Mouse (Mus musculus): ENCODE results near the gene Slc6a9. TPM values are rescaled to one million over a fixed set of nuclear protein-coding genes. Genes with fewer than 3 reads are reported as not detected.
A peak's percentile ranks its signal among the peaks of the same experiment; 100 is the strongest.

The Slc6a9 gene
- polyA plus RNA-seq, 1 experiment from 2014 or later = 5.3 TPM

DNA sequence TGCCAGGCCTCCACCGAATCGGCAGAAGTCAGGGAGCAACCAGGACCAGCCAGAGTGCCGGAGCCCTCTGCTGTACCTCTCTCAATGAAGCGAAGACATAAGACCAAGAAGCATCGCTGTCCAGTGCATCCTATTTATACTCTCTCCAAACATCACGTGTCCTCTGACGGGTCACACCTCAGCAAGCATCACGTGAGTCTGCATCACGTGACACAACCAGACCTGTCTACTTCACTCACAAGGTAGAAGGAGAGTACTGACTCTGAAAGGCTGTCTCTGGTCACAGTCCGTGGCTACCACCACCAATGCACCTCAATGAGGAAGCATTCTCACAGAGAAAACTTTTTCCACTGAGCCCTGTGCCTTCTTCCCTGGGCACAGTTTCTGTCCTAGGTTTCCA, 16.3 kb upstream of the Slc6a9 start:
- no peak overlapping the region for H3K9ac ChIP-seq (ENCODE audit: low read length)
- H3K36me3 ChIP-seq (ENCODE audit: control insufficient read depth, insufficient read depth) = no peaks in the 10 kb centered on the region
- 87% methylated on average over 10 of the region's 10 CpGs for WGBS
- H3K9me3 ChIP-seq (replicated peaks; ENCODE audit: control insufficient read depth, low read length) = peaks cover 15% of the 10 kb centered on the region
- no peaks in the 10 kb centered on the region for H3K27me3 ChIP-seq (ENCODE audit: control insufficient read depth, insufficient read depth, low read length)
- H3K4me3 ChIP-seq (ENCODE audit: low read length) = no peak overlapping the region
- no peak overlapping the region for H3K4me2 ChIP-seq (ENCODE audit: low read depth, low read length)
- no peaks in the 10 kb centered on the region for H3K4me1 ChIP-seq (ENCODE audit: control insufficient read depth, insufficient read depth, low read length)
- H3K27ac ChIP-seq (ENCODE audit: low read length) = no peak overlapping the region
- ATAC-seq (replicated peaks; ENCODE audit: extremely low read depth, insufficient read depth, low FRiP score) = no peak

DNA sequence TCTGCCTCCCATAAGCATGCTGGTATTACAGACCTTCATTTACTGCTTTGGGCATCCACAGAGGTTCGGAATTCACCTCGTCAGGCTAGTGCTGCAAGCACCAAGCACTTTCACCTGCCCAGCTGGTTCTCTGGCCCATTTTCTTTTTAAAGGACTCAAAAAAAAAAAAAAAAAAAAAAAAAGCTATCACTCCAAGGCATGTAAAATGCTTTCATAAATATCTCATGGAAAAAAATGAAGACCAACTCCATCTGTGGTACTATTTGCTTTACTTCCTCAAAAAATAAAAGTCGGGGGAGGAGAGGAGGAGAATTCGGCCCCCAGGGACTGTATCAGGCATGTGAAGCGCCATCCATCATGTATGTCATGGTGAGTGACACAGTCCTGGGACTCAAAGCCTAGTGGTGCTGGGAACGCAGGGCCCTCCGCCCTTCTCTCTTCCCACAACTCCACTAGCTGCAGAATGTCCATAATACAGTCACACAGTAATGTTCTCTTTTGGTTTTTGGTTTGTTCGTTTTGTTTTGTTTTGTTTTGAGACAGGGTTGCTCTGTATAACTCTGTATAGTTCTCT, 5.6 kb upstream of the Slc6a9 start:
- no peaks in the 10 kb centered on the region for H3K36me3 ChIP-seq (ENCODE audit: control insufficient read depth, insufficient read depth)
- no peaks in the 10 kb centered on the region for H3K27me3 ChIP-seq (ENCODE audit: control insufficient read depth, insufficient read depth, low read length)
- H3K9me3 ChIP-seq (replicated peaks; ENCODE audit: control insufficient read depth, low read length) = no peaks in the 10 kb centered on the region
- WGBS = 50% methylated on average over 8 of the region's 8 CpGs
- H3K4me2 ChIP-seq (ENCODE audit: low read depth, low read length) = no peak overlapping the region
- no peak for ATAC-seq (replicated peaks; ENCODE audit: extremely low read depth, insufficient read depth, low FRiP score)
- H3K27ac ChIP-seq (ENCODE audit: low read length) = no peak overlapping the region
- no peak overlapping the region for H3K9ac ChIP-seq (ENCODE audit: low read length)
- no peak overlapping the region for H3K4me3 ChIP-seq (ENCODE audit: low read length)
- H3K4me1 ChIP-seq (ENCODE audit: control insufficient read depth, insufficient read depth, low read length) = peaks cover 21% of the 10 kb centered on the region

DNA sequence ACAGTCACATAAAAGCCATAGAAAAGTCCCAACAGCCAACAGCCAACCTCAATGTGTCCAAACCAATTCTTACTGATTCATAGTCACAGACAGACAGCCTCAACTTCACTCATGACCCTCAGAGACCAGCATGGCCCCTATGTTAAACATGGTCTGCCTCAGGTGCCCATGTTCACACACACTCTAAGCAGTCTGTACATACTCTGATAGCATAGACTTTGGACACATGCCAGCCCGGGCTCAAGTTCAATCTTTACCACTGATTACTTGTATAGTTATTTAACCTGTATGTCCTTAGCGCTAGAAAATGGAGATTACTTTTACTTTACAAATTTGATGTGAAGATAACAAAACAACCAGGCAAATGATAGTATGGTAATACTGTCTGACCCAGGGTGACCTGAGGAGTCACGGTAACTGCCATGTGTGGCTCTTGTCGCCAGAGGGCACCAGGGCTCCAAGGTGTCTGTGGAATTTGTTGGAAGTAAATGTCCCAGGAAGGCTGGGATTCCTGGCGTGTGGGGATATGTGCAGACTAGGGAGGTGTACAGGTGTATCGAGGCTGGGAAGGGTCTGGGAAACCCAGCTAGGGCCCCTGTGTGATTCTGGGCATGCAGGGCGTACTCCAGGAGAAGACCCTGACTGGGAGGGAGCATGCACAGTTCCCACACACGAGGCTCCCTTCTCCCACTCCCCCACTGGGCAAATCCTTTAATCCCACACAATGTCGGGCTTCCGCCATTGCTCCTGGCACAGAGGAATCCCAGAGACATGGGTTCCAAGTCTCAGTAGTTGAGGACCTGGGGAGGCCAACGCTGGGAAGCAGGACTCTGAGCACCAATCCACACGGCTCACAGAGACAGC, 4.8 kb upstream of the Slc6a9 start:
- no peaks in the 10 kb centered on the region for H3K27me3 ChIP-seq (ENCODE audit: control insufficient read depth, insufficient read depth, low read length)
- H3K27ac ChIP-seq (ENCODE audit: low read length) = no peak overlapping the region
- peak overlapping the region; percentile 38; the same call in 1 of the 2 replicates for H3K4me2 ChIP-seq (ENCODE audit: low read depth, low read length)
- H3K9ac ChIP-seq (ENCODE audit: low read length) = peak overlapping the region; percentile 42; the same call in 1 of the 2 replicates
- no peaks in the 10 kb centered on the region for H3K36me3 ChIP-seq (ENCODE audit: control insufficient read depth, insufficient read depth)
- H3K4me3 ChIP-seq (ENCODE audit: low read length) = peak overlapping the region; percentile 18; the same call in 1 of the 2 replicates
- H3K9me3 ChIP-seq (replicated peaks; ENCODE audit: control insufficient read depth, low read length) = no peaks in the 10 kb centered on the region
- peaks cover 23% of the 10 kb centered on the region for H3K4me1 ChIP-seq (ENCODE audit: control insufficient read depth, insufficient read depth, low read length)
- 9% methylated on average over 12 of the region's 12 CpGs for WGBS
- ATAC-seq (replicated peaks; ENCODE audit: extremely low read depth, insufficient read depth, low FRiP score) = peak; percentile 26; the same call in 1 of the 2 replicates

DNA sequence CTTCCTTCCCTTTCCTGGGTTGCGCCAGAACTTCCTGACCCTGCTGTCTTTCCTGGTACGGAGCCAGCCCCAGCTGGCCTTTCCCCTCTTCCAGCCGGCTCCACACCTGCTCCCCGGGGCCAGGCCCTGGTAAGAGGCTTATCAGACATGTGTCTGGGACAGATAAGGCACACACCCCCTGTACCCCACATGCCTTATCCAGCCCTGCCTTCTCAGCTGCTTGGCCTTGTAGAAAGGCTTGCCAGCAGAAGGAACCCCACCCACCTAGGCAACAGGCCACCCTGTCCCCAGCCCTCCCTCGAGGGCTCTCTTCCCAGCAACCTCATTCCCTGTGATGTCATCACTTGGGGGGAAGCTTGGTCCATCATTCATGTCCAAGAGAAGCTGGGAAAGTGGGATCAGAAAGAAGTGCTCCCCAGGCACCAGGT, 4.2 kb upstream of the Slc6a9 start:
- peak overlapping the region; percentile 42; the same call in 1 of the 2 replicates for H3K9ac ChIP-seq (ENCODE audit: low read length)
- 8% methylated on average over 5 of the region's 5 CpGs for WGBS
- H3K36me3 ChIP-seq (ENCODE audit: control insufficient read depth, insufficient read depth) = no peaks in the 10 kb centered on the region
- H3K27ac ChIP-seq (ENCODE audit: low read length) = no peak overlapping the region
- H3K4me1 ChIP-seq (ENCODE audit: control insufficient read depth, insufficient read depth, low read length) = peaks cover 28% of the 10 kb centered on the region
- peak; percentile 33; the same call in 1 of the 2 replicates for ATAC-seq (replicated peaks; ENCODE audit: extremely low read depth, insufficient read depth, low FRiP score)
- no peaks in the 10 kb centered on the region for H3K9me3 ChIP-seq (replicated peaks; ENCODE audit: control insufficient read depth, low read length)
- H3K4me3 ChIP-seq (ENCODE audit: low read length) = peak overlapping the region; percentile 18; the same call in 1 of the 2 replicates
- peak overlapping the region; percentile 38; the same call in 1 of the 2 replicates for H3K4me2 ChIP-seq (ENCODE audit: low read depth, low read length)
- H3K27me3 ChIP-seq (ENCODE audit: control insufficient read depth, insufficient read depth, low read length) = no peaks in the 10 kb centered on the region

DNA sequence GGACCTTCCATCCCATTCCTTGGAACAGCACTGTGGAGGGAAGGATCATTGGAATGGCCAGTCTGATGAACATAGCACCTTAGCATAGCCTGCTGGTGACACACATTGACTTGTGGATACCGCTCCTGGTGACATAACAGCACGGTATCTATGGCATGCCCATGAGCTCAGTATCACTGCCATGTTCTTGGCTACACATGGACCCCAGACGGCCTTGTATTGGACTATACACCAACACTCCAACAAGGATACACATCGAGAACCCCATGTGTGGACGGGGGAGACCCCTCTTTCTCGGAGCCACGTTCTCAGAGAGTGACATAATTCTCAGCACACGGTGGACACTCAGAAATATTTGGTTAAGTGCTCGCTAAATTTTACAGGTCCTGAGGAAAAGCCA, 3.5 kb upstream of the Slc6a9 start:
- Histone ChIP-seq H3K36me3 (ENCODE audit: control insufficient read depth, insufficient read depth) (no peaks in the 10 kb centered on the region), H3K27me3 (ENCODE audit: control insufficient read depth, insufficient read depth, low read length) (no peaks in the 10 kb centered on the region), H3K4me1 (ENCODE audit: control insufficient read depth, insufficient read depth, low read length) (peaks cover 28% of the 10 kb centered on the region), H3K27ac (ENCODE audit: low read length) (no peak overlapping the region), H3K4me3 (ENCODE audit: low read length) (no peak overlapping the region), H3K9ac (ENCODE audit: low read length) (no peak overlapping the region), H3K9me3 (replicated peaks; ENCODE audit: control insufficient read depth, low read length) (no peaks in the 10 kb centered on the region), H3K4me2 (ENCODE audit: low read depth, low read length) (no peak overlapping the region)
- no peak for ATAC-seq (replicated peaks; ENCODE audit: extremely low read depth, insufficient read depth, low FRiP score)
- 86% methylated on average over 9 of the region's 9 CpGs for whole genome bisulfite sequencing

DNA sequence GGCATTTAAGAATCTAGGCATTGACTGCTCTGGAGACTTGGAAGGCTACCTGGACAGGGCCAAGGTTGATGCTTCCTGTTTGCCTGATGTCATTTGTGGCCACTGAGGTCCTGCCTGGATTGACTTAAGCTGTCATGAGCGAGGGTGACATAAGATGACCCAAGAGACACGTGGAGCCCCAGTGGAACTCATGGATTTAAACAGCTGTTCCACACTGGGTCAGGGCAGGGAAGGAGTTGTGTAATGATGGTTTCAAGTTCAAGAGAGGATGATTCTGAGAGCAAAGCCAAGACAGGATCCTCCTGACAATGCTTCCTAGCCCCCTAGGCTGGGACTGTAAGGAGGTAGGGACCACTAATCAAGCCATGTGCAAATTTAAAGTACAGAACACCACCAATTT, 2.8 kb upstream of the Slc6a9 start:
- Histone ChIP-seq H3K9ac (ENCODE audit: low read length) (no peak overlapping the region), H3K4me1 (ENCODE audit: control insufficient read depth, insufficient read depth, low read length) (peaks cover 28% of the 10 kb centered on the region), H3K27ac (ENCODE audit: low read length) (no peak overlapping the region), H3K36me3 (ENCODE audit: control insufficient read depth, insufficient read depth) (no peaks in the 10 kb centered on the region), H3K27me3 (ENCODE audit: control insufficient read depth, insufficient read depth, low read length) (no peaks in the 10 kb centered on the region), H3K4me3 (ENCODE audit: low read length) (no peak overlapping the region), H3K4me2 (ENCODE audit: low read depth, low read length) (no peak overlapping the region), H3K9me3 (replicated peaks; ENCODE audit: control insufficient read depth, low read length) (no peaks in the 10 kb centered on the region)
- ATAC-seq (replicated peaks; ENCODE audit: extremely low read depth, insufficient read depth, low FRiP score) = no peak
- 66% methylated on average over 2 of the region's 2 CpGs for WGBS

DNA sequence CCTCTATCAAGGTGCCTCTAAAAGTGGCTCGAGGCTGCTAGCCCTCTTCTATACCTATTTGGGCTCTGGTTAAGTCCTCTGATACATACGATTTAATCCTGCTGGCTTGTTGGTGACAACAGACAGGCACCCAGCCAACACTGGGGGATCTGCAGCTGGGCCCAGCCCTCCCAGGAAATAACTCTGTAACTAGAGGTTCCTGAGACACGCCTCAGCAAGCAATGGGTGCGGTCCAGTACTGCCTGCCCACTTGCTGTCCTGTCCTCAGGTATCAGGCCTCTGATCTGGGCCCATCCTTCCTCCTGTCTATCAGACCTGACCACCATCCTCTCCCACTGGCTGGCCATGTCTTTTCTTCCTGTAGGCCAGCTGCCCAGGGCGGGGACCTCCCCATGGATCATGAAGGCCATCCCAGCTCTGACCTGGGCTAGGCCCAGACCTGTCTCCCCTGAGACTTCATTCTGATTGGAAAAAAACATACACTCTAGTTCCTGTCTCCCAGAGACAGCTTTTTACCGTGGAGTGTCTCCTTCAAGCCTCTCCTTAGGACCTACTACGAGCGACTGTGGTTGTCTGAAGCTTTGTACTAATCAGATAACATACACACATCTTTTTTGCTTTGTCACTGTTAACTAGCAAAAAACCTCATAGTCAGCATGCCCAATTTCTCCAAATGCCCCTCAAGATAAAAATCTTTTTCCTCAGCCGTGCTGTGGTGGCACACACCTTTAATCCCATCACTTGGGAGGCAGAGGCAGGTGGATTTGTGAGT, 2.2 kb upstream of the Slc6a9 start:
- no peaks in the 10 kb centered on the region for H3K27me3 ChIP-seq (ENCODE audit: control insufficient read depth, insufficient read depth, low read length)
- no peaks in the 10 kb centered on the region for H3K9me3 ChIP-seq (replicated peaks; ENCODE audit: control insufficient read depth, low read length)
- H3K4me1 ChIP-seq (ENCODE audit: control insufficient read depth, insufficient read depth, low read length) = peaks cover 30% of the 10 kb centered on the region
- no peak overlapping the region for H3K9ac ChIP-seq (ENCODE audit: low read length)
- H3K4me3 ChIP-seq (ENCODE audit: low read length) = no peak overlapping the region
- H3K36me3 ChIP-seq (ENCODE audit: control insufficient read depth, insufficient read depth) = no peaks in the 10 kb centered on the region
- no peak for ATAC-seq (replicated peaks; ENCODE audit: extremely low read depth, insufficient read depth, low FRiP score)
- H3K4me2 ChIP-seq (ENCODE audit: low read depth, low read length) = no peak overlapping the region
- WGBS = 52% methylated on average over 9 of the region's 9 CpGs
- no peak overlapping the region for H3K27ac ChIP-seq (ENCODE audit: low read length)

DNA sequence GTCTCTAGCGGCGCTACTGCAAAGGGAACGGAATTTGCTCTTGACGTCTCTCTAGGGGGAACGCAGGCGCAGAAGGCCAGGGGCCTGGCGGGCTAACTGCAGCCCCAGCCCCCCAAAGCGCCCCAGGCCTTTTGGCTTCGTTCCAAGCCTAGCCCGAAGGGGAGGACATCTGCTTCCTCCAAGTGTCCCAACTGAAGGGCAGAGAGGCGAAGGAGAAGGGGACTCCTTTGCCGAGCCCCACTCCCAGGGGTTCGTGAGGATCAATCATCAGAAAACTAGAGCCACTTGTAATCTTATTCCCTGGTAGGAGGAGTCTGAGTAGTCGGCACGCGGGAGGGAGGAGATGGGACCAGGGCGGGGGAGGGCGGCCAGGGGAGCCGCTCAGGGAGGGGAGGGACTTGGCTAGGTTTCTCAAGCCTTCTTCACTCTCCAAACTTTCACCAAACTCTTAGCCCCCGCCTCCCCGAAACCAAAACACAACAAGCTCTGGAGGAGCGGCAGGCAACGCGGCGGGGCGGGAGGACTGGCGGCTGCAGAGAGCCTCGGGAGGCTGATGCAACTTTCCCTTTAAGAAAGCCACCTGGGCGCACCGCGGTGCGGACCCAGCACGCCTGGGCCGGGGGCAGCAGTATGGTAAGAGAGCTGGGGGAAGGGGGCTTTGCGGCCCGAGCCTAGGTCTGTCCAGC, 682 bp downstream of the Slc6a9 start:
- Histone ChIP-seq H3K9ac (ENCODE audit: low read length) (peak overlapping the region; percentile 80), H3K9me3 (replicated peaks; ENCODE audit: control insufficient read depth, low read length) (no peaks in the 10 kb centered on the region), H3K27me3 (ENCODE audit: control insufficient read depth, insufficient read depth, low read length) (no peaks in the 10 kb centered on the region), H3K4me3 (ENCODE audit: low read length) (peak overlapping the region; percentile 76), H3K27ac (ENCODE audit: low read length) (peak overlapping the region; percentile 64), H3K4me1 (ENCODE audit: control insufficient read depth, insufficient read depth, low read length) (peaks cover 25% of the 10 kb centered on the region), H3K36me3 (ENCODE audit: control insufficient read depth, insufficient read depth) (no peaks in the 10 kb centered on the region), H3K4me2 (ENCODE audit: low read depth, low read length) (peak overlapping the region; percentile 74)
- ATAC-seq (replicated peaks; ENCODE audit: extremely low read depth, insufficient read depth, low FRiP score) = peak; percentile 31
- under 1% methylated on average over 36 of the region's 36 CpGs for WGBS

All from heart, embryonic 16.5 days (tissue).